ENCODE assay signal across 19 mouse cellular contexts in the genomic region with DNA sequence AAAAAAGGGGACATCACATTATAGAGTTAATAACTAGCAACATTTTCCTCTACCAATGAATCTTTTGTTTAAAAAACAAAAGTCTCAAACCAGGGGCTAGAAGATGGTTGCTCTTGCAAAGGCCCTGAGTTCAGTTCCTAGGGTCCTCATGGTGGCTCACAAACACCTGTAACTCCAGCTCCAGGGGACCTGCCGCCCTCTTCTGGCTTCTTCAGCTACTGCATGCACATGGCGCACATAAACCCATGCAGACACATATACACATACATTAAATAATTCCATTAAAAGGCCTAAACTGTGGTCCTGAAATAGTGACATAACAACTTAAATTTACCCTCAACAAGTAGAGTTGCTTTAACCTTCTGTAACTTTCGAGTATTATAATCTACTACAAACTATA.
DNase-seq lines count a peak whose midpoint lies in the region; ATAC-seq and TF ChIP-seq lines count a peak whose summit lies in the region.
"Had no signal": no experiment of that assay in that cellular context is flagged by ENCODE, and none has a peak within 500 bp of the region (broad histone marks: within the 10 kb centered on the region; RNA-seq: fewer than 3 reads in every experiment).

No protein-coding gene starts in this region.

- H3K9ac ChIP-seq in heart, adult 2 months (ENCODE audit: low read depth, low read length), result no peak overlapping the region
- no peak overlapping the region for H3K9ac ChIP-seq in lung, embryonic 14.5 days
- H3K9ac ChIP-seq: embryonic facial prominence, embryonic 12.5 days; forebrain, embryonic 15.5 days; heart, embryonic 12.5 days had no signal

- no peak overlapping the region for H3K27ac ChIP-seq in heart, adult 2 months
- no peak overlapping the region for H3K27ac ChIP-seq in lung, embryonic 14.5 days (ENCODE audit: low read depth)
- no peak overlapping the region for H3K27ac ChIP-seq in limb, embryonic 10.5 days
- H3K27ac ChIP-seq: embryonic facial prominence, embryonic 12.5 days; forebrain, embryonic 15.5 days had no signal

- H3K9me3 ChIP-seq in lung, embryonic 14.5 days (ENCODE audit: low read depth, low read length), result no peaks in the 10 kb centered on the region
- no peaks in the 10 kb centered on the region for H3K9me3 ChIP-seq in limb, embryonic 10.5 days (replicated peaks)
- H3K9me3 ChIP-seq: embryonic facial prominence, embryonic 12.5 days had no signal

- intact Hi-C loops in heart, adult 2 months (cut with DNase I), result no loop called here

- H3K4me2 ChIP-seq in lung, embryonic 14.5 days, result no peak overlapping the region
- H3K4me2 ChIP-seq: embryonic facial prominence, embryonic 12.5 days; forebrain, embryonic 15.5 days; heart, embryonic 12.5 days had no signal

- H3K36me3 ChIP-seq in heart, adult 2 months (ENCODE audit: control insufficient read depth, insufficient read depth, low read length), result no peaks in the 10 kb centered on the region; the same call in 1 of the 2 replicates
- peaks cover 12% of the 10 kb centered on the region; the same call in 1 of the 2 replicates for H3K36me3 ChIP-seq in lung, embryonic 14.5 days (ENCODE audit: insufficient read depth)
- peaks cover 18% of the 10 kb centered on the region for H3K36me3 ChIP-seq in limb, embryonic 10.5 days

- WGBS in heart, adult 2 months, result 95% methylated on average over 3 of the region's 3 CpGs
- WGBS in lung, embryonic 14.5 days, result 92% methylated on average over 3 of the region's 3 CpGs
- WGBS in limb, embryonic 10.5 days, result 95% methylated on average over 3 of the region's 3 CpGs

- ATAC-seq in lung, embryonic 14.5 days (ENCODE audit: insufficient read depth), result no peak
- ATAC-seq: activated CD4-positive, CD25-positive, alpha-beta regulatory T cell, adult 4 months; CD4-positive, CD25-positive, alpha-beta regulatory T cell, adult 4 months; forebrain, embryonic 15.5 days; hindbrain, embryonic 16.5 days had no signal

- H3K4me1 ChIP-seq in heart, adult 2 months (ENCODE audit: control insufficient read depth, insufficient read depth, low read length), result no peaks in the 10 kb centered on the region
- H3K4me1 ChIP-seq in lung, embryonic 14.5 days (ENCODE audit: insufficient read depth), result peaks cover 7% of the 10 kb centered on the region
- peaks cover 14% of the 10 kb centered on the region for H3K4me1 ChIP-seq in limb, embryonic 10.5 days

- no peak for TF ChIP-seq POLR2A in heart, adult 2 months (IDR thresholded peaks at IDR 0.05; ENCODE audit: insufficient read depth, low read depth, low read length)

- TF ChIP-seq EP300 in heart, adult 2 months (IDR thresholded peaks at IDR 0.05; ENCODE audit: insufficient read depth, low read depth, low read length), result no peak

- DNase-seq in heart, adult 11 months, result peak; percentile 46
- DNase-seq in heart, adult 2 months, result no peak
- no peak for DNase-seq in lung, embryonic 14.5 days
- DNase-seq in lung, postnatal 14 days, result no peak
- peak; percentile 19 for DNase-seq in ES-CJ7 (ENCODE audit: low read depth, low spot score)
- peak; percentile 27 for DNase-seq in limb, embryonic 10.5 days (ENCODE audit: low spot score)
- DNase-seq in frontal cortex, postnatal 14 days (ENCODE audit: low spot score in 2 of 2), result no peak
- no peak for DNase-seq in urinary bladder, adult 18-20 months (ENCODE audit: low spot score in 2 of 2)
- DNase-seq: adrenal gland, postnatal 14 days; B cell, adult 2 months; cerebellum, adult 11-12 months; cerebellum, adult 9-10 months; cerebellum, postnatal 25 days had no signal

- H3K79me2 ChIP-seq in heart, adult 2 months (replicated peaks; ENCODE audit: control insufficient read depth, insufficient read depth, low read length), result no peaks in the 10 kb centered on the region

- no peak; the same call in 1 of the 2 replicates for TF ChIP-seq CTCF in heart, adult 2 months (IDR thresholded peaks at IDR 0.05)
- peak; percentile 27 for TF ChIP-seq CTCF in lung, embryonic 14.5 days (IDR thresholded peaks at IDR 0.05; ENCODE audit: low read depth)

- no peak overlapping the region for H3K4me3 ChIP-seq in heart, adult 2 months
- no peak overlapping the region for H3K4me3 ChIP-seq in lung, embryonic 14.5 days (ENCODE audit: low read depth, low read length)
- H3K4me3 ChIP-seq in limb, embryonic 10.5 days, result no peak overlapping the region
- H3K4me3 ChIP-seq: embryonic facial prominence, embryonic 12.5 days; forebrain, embryonic 15.5 days; heart, embryonic 12.5 days had no signal

- no peaks in the 10 kb centered on the region for H3K27me3 ChIP-seq in heart, adult 2 months (ENCODE audit: control insufficient read depth, insufficient read depth, low read length)
- no peaks in the 10 kb centered on the region for H3K27me3 ChIP-seq in lung, embryonic 14.5 days (ENCODE audit: insufficient read depth, low read length)
- H3K27me3 ChIP-seq in limb, embryonic 10.5 days (ENCODE audit: low read depth, poor library complexity, severe bottlenecking), result no peaks in the 10 kb centered on the region
- H3K27me3 ChIP-seq: embryonic facial prominence, embryonic 12.5 days; forebrain, embryonic 15.5 days; heart, embryonic 12.5 days had no signal

Comparison
In these comparisons a context has a peak if more than half of its experiments do, and no peak if none do; other contexts are left out.
1. DNase-seq: peak in heart, adult 11 months (single experiment), ES-CJ7 (single experiment) and limb, embryonic 10.5 days (single experiment); none in heart, adult 2 months (0 of 2), lung, embryonic 14.5 days (single experiment), lung, postnatal 14 days (single experiment), frontal cortex, postnatal 14 days (0 of 2) and urinary bladder, adult 18-20 months (0 of 2).